Mouse (Mus musculus) E14TG2a.4 (cell line): Measurements from ENCODE around the gene Mapk8.

ENCODE experiments used
- CTCF ChIP-seq: conservative IDR thresholded peaks from 2 replicates; pipeline ENCODE4 v1.5.1; 2014; ENCODE audit warnings: low read length
- NANOG ChIP-seq: IDR thresholded peaks from 2 replicates; pipeline ENCODE4 v1.6.1; 2014; ENCODE audit warnings: borderline replicate concordance, low read length, mixed read lengths
- POU5F1 ChIP-seq: IDR thresholded peaks from 2 replicates; pipeline ENCODE4 v1.6.1; 2014; ENCODE audit warnings: low read length, borderline replicate concordance

- TF ChIP-seq POU5F1: no peak
- no peak for TF ChIP-seq CTCF
- TF ChIP-seq NANOG: no peak
Observed at GRCm38 (mm10) chr14:33358891-33359290, 88.1 kb downstream of the Mapk8 start.
